7 mouse cellular contexts compared by ENCODE assay signal in the genomic region with DNA sequence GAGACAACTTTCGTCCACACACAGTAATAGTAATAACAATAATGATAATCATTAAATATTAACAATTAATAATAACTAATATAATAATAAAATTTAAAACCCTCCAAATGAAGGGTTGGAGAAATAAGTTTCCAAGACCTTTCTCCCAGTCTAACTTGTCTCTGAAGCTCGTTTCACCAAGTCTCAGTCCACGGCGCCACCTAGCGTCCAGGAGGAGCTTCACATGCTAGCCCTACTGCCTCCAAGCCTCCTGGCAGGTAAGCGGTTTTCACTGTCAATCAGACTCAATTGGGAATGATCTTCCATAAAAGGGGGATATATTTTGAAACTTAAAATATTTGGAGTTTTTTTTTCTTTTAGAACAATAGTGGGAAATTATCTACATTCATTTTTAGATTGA. TPM values are rescaled to one million over a fixed set of nuclear protein-coding genes. Genes with fewer than 3 reads are reported as not detected.
A peak's percentile ranks its signal among the peaks of the same experiment; 100 is the strongest.
DNase-seq lines count a peak whose midpoint lies in the region; ATAC-seq and TF ChIP-seq lines count a peak whose summit lies in the region.

No protein-coding gene starts in this region.

- TF ChIP-seq CTCF in heart, adult 2 months (IDR thresholded peaks at IDR 0.05): peak; percentile 73
- peak; percentile 93; the same call in 1 of the 2 replicates for TF ChIP-seq CTCF in spleen, adult 2 months (IDR thresholded peaks at IDR 0.05; ENCODE audit: extremely low read depth, insufficient read depth, insufficient read length, insufficient replicate concordance)

- WGBS in embryonic facial prominence, embryonic 11.5 days: 11% methylated on average over 6 of the region's 6 CpGs
- WGBS in heart, adult 2 months: 7% methylated on average over 6 of the region's 6 CpGs
- WGBS in limb, embryonic 14.5 days: 10% methylated on average over 6 of the region's 6 CpGs
- 15% methylated on average over 6 of the region's 6 CpGs for WGBS in midbrain, embryonic 16.5 days
- 11% methylated on average over 6 of the region's 6 CpGs for WGBS in spleen, adult 2 months

- no peaks in the 10 kb centered on the region for H3K9me3 ChIP-seq in embryonic facial prominence, embryonic 11.5 days (replicated peaks; ENCODE audit: control insufficient read depth, low read length)
- H3K9me3 ChIP-seq in limb, embryonic 14.5 days (ENCODE audit: control insufficient read depth, low read length): no peaks in the 10 kb centered on the region
- H3K9me3 ChIP-seq in midbrain, embryonic 16.5 days (replicated peaks; ENCODE audit: control insufficient read depth, low read length, poor library complexity, severe bottlenecking): no peaks in the 10 kb centered on the region

- H3K4me1 ChIP-seq in embryonic facial prominence, embryonic 11.5 days (ENCODE audit: control insufficient read depth, insufficient read depth, low read length): no peaks in the 10 kb centered on the region
- H3K4me1 ChIP-seq in heart, adult 2 months (ENCODE audit: control insufficient read depth, insufficient read depth, low read length): peaks cover 6% of the 10 kb centered on the region
- no peaks in the 10 kb centered on the region for H3K4me1 ChIP-seq in limb, embryonic 14.5 days (ENCODE audit: control insufficient read depth, insufficient read depth, low read length)
- H3K4me1 ChIP-seq in midbrain, embryonic 16.5 days (ENCODE audit: control insufficient read depth, insufficient read depth, low read length): no peaks in the 10 kb centered on the region; the same call in 1 of the 2 replicates
- H3K4me1 ChIP-seq in spleen, adult 2 months (ENCODE audit: control insufficient read depth, insufficient read depth, insufficient read length): peaks cover 10% of the 10 kb centered on the region; the same call in 1 of the 2 replicates

- peak; percentile 84; the same call in 1 of the 2 replicates for TF ChIP-seq EP300 in heart, adult 2 months (IDR thresholded peaks at IDR 0.05; ENCODE audit: insufficient read depth, low read depth, low read length)

- H3K27ac ChIP-seq in embryonic facial prominence, embryonic 11.5 days (replicated peaks; ENCODE audit: low read depth, low read length): no peak overlapping the region
- H3K27ac ChIP-seq in heart, adult 2 months: peak overlapping the region; percentile 68
- no peak overlapping the region for H3K27ac ChIP-seq in limb, embryonic 14.5 days (replicated peaks; ENCODE audit: low read depth, low read length)
- H3K27ac ChIP-seq in midbrain, embryonic 16.5 days (ENCODE audit: low read length): no peak overlapping the region
- H3K27ac ChIP-seq in spleen, adult 2 months (ENCODE audit: insufficient read depth, low read length): no peak overlapping the region

- ATAC-seq in embryonic facial prominence, embryonic 11.5 days (replicated peaks; ENCODE audit: insufficient number of reproducible peaks, low FRiP score, low TSS enrichment, low read depth): no peak
- no peak; the same call in 1 of the 2 replicates for ATAC-seq in limb, embryonic 14.5 days (ENCODE audit: low FRiP score, low read depth)
- 0 out of 2 replicates have a peak, but pooled peaks have one; percentile 58 for ATAC-seq in midbrain, embryonic 16.5 days

- no peak for TF ChIP-seq POLR2A in heart, adult 2 months (IDR thresholded peaks at IDR 0.05; ENCODE audit: insufficient read depth, low read depth, low read length)
- TF ChIP-seq POLR2A in limb, embryonic 14.5 days (IDR thresholded peaks at IDR 0.05; ENCODE audit: borderline replicate concordance, extremely low read depth, insufficient read depth, insufficient read length): no peak
- no peak for TF ChIP-seq POLR2A in spleen, adult 2 months (IDR thresholded peaks at IDR 0.05; ENCODE audit: low read depth, low read length)

- no peaks in the 10 kb centered on the region for H3K27me3 ChIP-seq in embryonic facial prominence, embryonic 11.5 days (ENCODE audit: control insufficient read depth, insufficient read depth, low read length)
- H3K27me3 ChIP-seq in heart, adult 2 months (ENCODE audit: control insufficient read depth, insufficient read depth, low read length): no peaks in the 10 kb centered on the region
- no peaks in the 10 kb centered on the region for H3K27me3 ChIP-seq in limb, embryonic 14.5 days (ENCODE audit: control insufficient read depth, insufficient read depth, low read length)
- H3K27me3 ChIP-seq in midbrain, embryonic 16.5 days (ENCODE audit: control insufficient read depth, insufficient read depth, low read depth, low read length): no peaks in the 10 kb centered on the region
- H3K27me3 ChIP-seq in spleen, adult 2 months (ENCODE audit: control insufficient read depth, insufficient read depth, low read length): no peaks in the 10 kb centered on the region

- H3K4me2 ChIP-seq in embryonic facial prominence, embryonic 11.5 days (ENCODE audit: low read depth, low read length): no peak overlapping the region
- peak overlapping the region; percentile 26 for H3K4me2 ChIP-seq in limb, embryonic 14.5 days (replicated peaks; ENCODE audit: low read depth, low read length, severe bottlenecking)
- peak overlapping the region; percentile 43; the same call in 1 of the 2 replicates for H3K4me2 ChIP-seq in midbrain, embryonic 16.5 days (ENCODE audit: low read length)

- intact Hi-C loops in heart, adult 2 months (cut with DNase I): loop anchor here (1.0 to 10.0 kb wide), 4 partner anchors 57 to 437 kb away; no protein-coding TSS in a partner anchor

- no peak overlapping the region for H3K4me3 ChIP-seq in embryonic facial prominence, embryonic 11.5 days (ENCODE audit: low read depth, low read length)
- peak overlapping the region; percentile 32 for H3K4me3 ChIP-seq in heart, adult 2 months
- H3K4me3 ChIP-seq in limb, embryonic 14.5 days (replicated peaks; ENCODE audit: low read length): no peak overlapping the region
- no peak overlapping the region for H3K4me3 ChIP-seq in midbrain, embryonic 16.5 days (ENCODE audit: low read depth, low read length)
- peak overlapping the region; percentile 26; the same call in 1 of the 2 replicates for H3K4me3 ChIP-seq in spleen, adult 2 months (ENCODE audit: extremely low read depth, insufficient read depth, insufficient read length)

- peak; percentile 92 for DNase-seq in adrenal gland, postnatal 14 days
- DNase-seq in embryonic facial prominence, embryonic 11.5 days (ENCODE audit: low spot score): peak; percentile 86
- DNase-seq in heart, adult 2 months: peak; percentile 84 to 89
- DNase-seq in kidney, adult 8-10 months: peak; percentile 77 to 88
- peak; percentile 55 for DNase-seq in limb, embryonic 14.5 days (ENCODE audit: low spot score)
- DNase-seq in spleen, adult 2 months (ENCODE audit: low read depth in 1 of 2, low spot score in 2 of 2): peak; percentile 68 to 85

- H3K9ac ChIP-seq in embryonic facial prominence, embryonic 11.5 days (replicated peaks; ENCODE audit: low read length): no peak overlapping the region
- H3K9ac ChIP-seq in heart, adult 2 months (ENCODE audit: low read depth, low read length): no peak overlapping the region; the same call in 1 of the 2 replicates
- H3K9ac ChIP-seq in limb, embryonic 14.5 days (ENCODE audit: low read depth, low read length, severe bottlenecking): no peak overlapping the region
- H3K9ac ChIP-seq in midbrain, embryonic 16.5 days (ENCODE audit: low read depth, low read length): no peak overlapping the region

- H3K79me2 ChIP-seq in heart, adult 2 months (replicated peaks; ENCODE audit: control insufficient read depth, insufficient read depth, low read length): no peaks in the 10 kb centered on the region

- H3K36me3 ChIP-seq in embryonic facial prominence, embryonic 11.5 days (replicated peaks; ENCODE audit: control insufficient read depth, insufficient read depth, low read depth, low read length): no peaks in the 10 kb centered on the region
- H3K36me3 ChIP-seq in heart, adult 2 months (ENCODE audit: control insufficient read depth, insufficient read depth, low read length): no peaks in the 10 kb centered on the region; the same call in 1 of the 2 replicates
- H3K36me3 ChIP-seq in limb, embryonic 14.5 days (ENCODE audit: control insufficient read depth, insufficient read depth, low read length): no peaks in the 10 kb centered on the region
- no peaks in the 10 kb centered on the region for H3K36me3 ChIP-seq in midbrain, embryonic 16.5 days (ENCODE audit: control insufficient read depth, insufficient read depth, low read length)
- H3K36me3 ChIP-seq in spleen, adult 2 months (ENCODE audit: control insufficient read depth, insufficient read depth, low read length): no peaks in the 10 kb centered on the region

RNA-seq across cellular contexts. Expression of a gene that starts 20.6 kb away (rescaled TPM):
- 52.1 and 53.6 TPM in 2 replicates for total RNA-seq in adrenal gland, postnatal 14 days (2021)
- polyA plus RNA-seq in embryonic facial prominence, embryonic 11.5 days (2014; fragmentation: Nextera tagmentation; extraction: Ambion mirVana): 21.5 and 22.6 TPM in 2 replicates
- 10 to 100 TPM; 16.9 to 20.6 TPM for total RNA-seq in heart, adult 2 months (2021)
- 9.2 and 15.0 TPM in 2 replicates for polyA plus RNA-seq in heart, adult 2 months (2012; rRNA removed)
- 31.4 and 35.7 TPM in 2 replicates for polyA plus RNA-seq in limb, embryonic 14.5 days (2012; rRNA removed)
- 22.7 and 27.8 TPM in 2 replicates for polyA plus RNA-seq in limb, embryonic 14.5 days (2014; fragmentation: Nextera tagmentation; extraction: Ambion mirVana)
- 12.4 and 12.6 TPM in 2 replicates for polyA plus RNA-seq in midbrain, embryonic 16.5 days (2015; fragmentation: Nextera tagmentation; extraction: Ambion mirVana)
- 6.7 and 8.4 TPM in 2 replicates for polyA plus RNA-seq in spleen, adult 2 months (2012; rRNA removed)

Comparison
In these comparisons a context has a peak if more than half of its experiments do, and no peak if none do; other contexts are left out.
1. H3K4me3 ChIP-seq: peak in heart, adult 2 months (single experiment) and spleen, adult 2 months (single experiment); none in embryonic facial prominence, embryonic 11.5 days (single experiment), limb, embryonic 14.5 days (single experiment) and midbrain, embryonic 16.5 days (single experiment).
2. Peak in every context shown above with its lines, with median percentiles within 50 percentile points of each other: DNase-seq.